Mouse (Mus musculus): ENCODE measurements at regions not wholly inside any gene's neighbourhood (a gene's known extent, or its start where the extent isn't known, plus 50 kb on each side); places are given as distances from the start of the nearest gene placed in this dataset.
A peak's percentile ranks its signal among the peaks of the same experiment; 100 is the strongest.

- DNase-seq (ENCODE audit: low read depth, low spot score): peak; percentile 66
Observed at GRCm38 (mm10) chr19:36178828-36179251, 58.9 kb upstream of the Ankrd1 start.

- no peak for DNase-seq (ENCODE audit: low read depth, low spot score)
Observed at GRCm38 (mm10) chr19:36180329-36180728, 60.4 kb upstream of the Ankrd1 start.

- DNase-seq (ENCODE audit: low read depth, low spot score): no peak
Observed at GRCm38 (mm10) chr19:36181535-36181934, 61.6 kb upstream of the Ankrd1 start.

- DNase-seq (ENCODE audit: low read depth, low spot score): peak; percentile 93
Observed at GRCm38 (mm10) chr19:36183127-36183526, 63.2 kb upstream of the Ankrd1 start.

- DNase-seq (ENCODE audit: low read depth, low spot score): no peak
Observed at GRCm38 (mm10) chr19:36189662-36190061, 69.8 kb upstream of the Ankrd1 start.

GRCm38 (mm10) chr19:36191641-36192040, 71.7 kb upstream of the Ankrd1 start:
- no peak for DNase-seq (ENCODE audit: low read depth, low spot score)

- no peak for DNase-seq (ENCODE audit: low read depth, low spot score)
Observed at GRCm38 (mm10) chr19:36204269-36204668, 84.4 kb upstream of the Ankrd1 start.

- no peak for DNase-seq (ENCODE audit: low read depth, low spot score)
Observed at GRCm38 (mm10) chr19:36204965-36205718, 85.2 kb upstream of the Ankrd1 start.

- DNase-seq (ENCODE audit: low read depth, low spot score): peak; percentile 98
Observed at GRCm38 (mm10) chr19:36207735-36208288, 87.9 kb upstream of the Ankrd1 start.

- no peak for DNase-seq (ENCODE audit: low read depth, low spot score)
Observed at GRCm38 (mm10) chr19:36208419-36208818, 88.5 kb upstream of the Ankrd1 start.

- no peak for DNase-seq (ENCODE audit: low read depth, low spot score)
Observed at GRCm38 (mm10) chr19:36213461-36213860, 93.6 kb upstream of the Ankrd1 start.

- DNase-seq (ENCODE audit: low read depth, low spot score): peak; percentile 87
Observed at GRCm38 (mm10) chr19:36214188-36214968, 94.5 kb upstream of the Ankrd1 start.

- no peak for DNase-seq (ENCODE audit: low read depth, low spot score)
Observed at GRCm38 (mm10) chr19:36217177-36217576, 97.3 kb upstream of the Ankrd1 start.

- DNase-seq (ENCODE audit: low read depth, low spot score): no peak
Observed at GRCm38 (mm10) chr19:36217605-36218004, 97.7 kb upstream of the Ankrd1 start.

- DNase-seq (ENCODE audit: low read depth, low spot score): no peak
Observed at GRCm38 (mm10) chr19:36218921-36219320, 99.0 kb upstream of the Ankrd1 start.

- no peak for DNase-seq (ENCODE audit: low read depth, low spot score)
Observed at GRCm38 (mm10) chr19:36221104-36221503, 101.2 kb upstream of the Ankrd1 start.

- DNase-seq (ENCODE audit: low read depth, low spot score): no peak
Observed at GRCm38 (mm10) chr19:36221596-36221995, 101.7 kb upstream of the Ankrd1 start.

- DNase-seq (ENCODE audit: low read depth, low spot score): no peak
Observed at GRCm38 (mm10) chr19:36222198-36222597, 102.3 kb upstream of the Ankrd1 start.

GRCm38 (mm10) chr19:36224518-36224917, 104.6 kb upstream of the Ankrd1 start:
- no peak for DNase-seq (ENCODE audit: low read depth, low spot score)

- no peak for DNase-seq (ENCODE audit: low read depth, low spot score)
Observed at GRCm38 (mm10) chr19:36225612-36226011, 105.7 kb upstream of the Ankrd1 start.

GRCm38 (mm10) chr19:36227418-36228160, 107.7 kb upstream of the Ankrd1 start:
- no peak for DNase-seq (ENCODE audit: low read depth, low spot score)

GRCm38 (mm10) chr19:36229315-36229714, 109.4 kb upstream of the Ankrd1 start:
- DNase-seq (ENCODE audit: low read depth, low spot score): peak; percentile 93

All from 3T3-L1 (cell line).